Mouse (Mus musculus) kidney, adult 11 months (tissue): ENCODE results near the gene Pnpla2.
A peak's percentile ranks its signal among the peaks of the same experiment; 100 is the strongest.
"Not testable (repeated sequence)": the region's sequence is repeated elsewhere in the genome, so short reads cannot be mapped to it uniquely, and the experiment has no call there.

Source experiments
- DNase-seq: peaks from one replicate; pipeline ENCODE4 v3.0.0; 2022

The Pnpla2 gene

GRCm38 (mm10) chr7:141432186-141432611 is 22.8 kb upstream of the Pnpla2 start:
- peak; percentile 59 for DNase-seq

DNA sequence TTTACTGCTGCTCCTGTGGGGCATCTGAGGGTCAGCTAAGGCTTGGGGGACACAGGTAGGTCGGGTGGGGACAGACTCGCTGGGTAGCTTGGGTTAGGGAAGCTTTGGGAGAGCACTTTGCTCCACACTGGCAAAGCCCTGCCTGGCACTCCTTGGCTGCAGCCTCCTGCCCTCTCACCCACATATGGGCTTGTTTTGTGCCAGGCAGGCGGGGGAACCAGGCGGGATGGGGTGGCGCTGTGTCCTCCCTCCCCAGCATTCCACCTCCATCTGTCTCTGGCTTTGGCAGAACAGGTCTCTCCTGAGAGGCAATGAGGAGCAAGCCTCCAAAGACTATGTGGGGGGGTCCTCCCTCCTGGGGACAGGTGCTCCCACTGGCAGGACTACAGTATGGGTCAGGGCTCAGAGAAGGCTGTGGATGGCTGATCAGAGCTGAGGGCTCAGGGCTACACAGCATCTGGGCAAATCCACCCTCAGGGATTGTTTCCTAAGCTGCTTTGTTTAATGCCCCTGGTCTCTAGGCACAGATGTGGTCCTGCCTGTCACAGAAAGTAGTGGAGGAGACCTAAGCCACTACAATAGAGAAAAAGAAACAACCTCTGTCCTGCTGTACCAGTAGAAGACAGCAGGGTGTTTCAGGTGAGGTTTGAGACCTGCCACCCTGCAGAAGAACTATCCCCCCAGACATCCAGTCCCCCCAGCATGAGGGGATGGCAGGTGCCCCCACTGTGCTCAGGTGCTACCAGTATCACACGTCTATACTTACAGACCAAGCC is 22.1 kb upstream of the Pnpla2 start:
- peak; percentile 82 for DNase-seq

- DNase-seq, result no peak
Measured at GRCm38 (mm10) chr7:141433517-141434400, 21.2 kb upstream of the Pnpla2 start.

GRCm38 (mm10) chr7:141434464-141434863 is 20.5 kb upstream of the Pnpla2 start:
- peak; percentile 54 for DNase-seq

DNA sequence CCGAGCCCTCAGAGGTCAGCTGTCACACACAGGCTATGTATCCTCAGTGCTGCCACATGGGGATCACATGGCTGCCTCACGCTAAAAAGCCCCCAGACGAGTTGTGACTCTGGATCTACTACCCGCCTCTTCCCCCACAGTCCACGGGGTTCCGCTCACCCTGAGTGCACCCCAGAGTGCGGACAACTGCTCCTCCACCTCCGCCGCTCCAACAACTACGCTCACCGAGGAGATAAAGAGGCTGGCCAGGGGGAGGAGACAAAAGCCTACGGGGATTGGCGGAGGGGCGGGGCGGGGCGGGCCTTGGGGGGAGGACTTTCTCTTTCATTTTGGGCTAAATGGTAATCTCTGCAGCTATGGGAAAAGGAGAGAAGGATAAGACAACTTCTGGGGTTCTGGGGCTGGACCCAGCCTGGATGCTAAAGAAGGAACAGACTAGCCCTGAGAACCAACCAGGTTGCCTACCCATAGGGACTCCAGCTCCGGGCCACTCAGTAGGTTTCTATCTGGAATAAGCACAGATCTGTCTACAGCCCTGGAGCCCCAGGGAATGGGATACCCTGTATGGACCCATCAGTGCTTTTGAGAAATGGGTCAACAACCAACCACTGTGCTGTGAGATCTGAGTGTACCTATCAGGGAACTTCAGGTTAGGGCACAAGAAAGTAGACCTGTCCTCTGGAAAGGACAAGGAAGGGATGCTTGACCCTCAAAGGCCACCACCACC is 19.7 kb upstream of the Pnpla2 start:
- DNase-seq, result no peak

DNA sequence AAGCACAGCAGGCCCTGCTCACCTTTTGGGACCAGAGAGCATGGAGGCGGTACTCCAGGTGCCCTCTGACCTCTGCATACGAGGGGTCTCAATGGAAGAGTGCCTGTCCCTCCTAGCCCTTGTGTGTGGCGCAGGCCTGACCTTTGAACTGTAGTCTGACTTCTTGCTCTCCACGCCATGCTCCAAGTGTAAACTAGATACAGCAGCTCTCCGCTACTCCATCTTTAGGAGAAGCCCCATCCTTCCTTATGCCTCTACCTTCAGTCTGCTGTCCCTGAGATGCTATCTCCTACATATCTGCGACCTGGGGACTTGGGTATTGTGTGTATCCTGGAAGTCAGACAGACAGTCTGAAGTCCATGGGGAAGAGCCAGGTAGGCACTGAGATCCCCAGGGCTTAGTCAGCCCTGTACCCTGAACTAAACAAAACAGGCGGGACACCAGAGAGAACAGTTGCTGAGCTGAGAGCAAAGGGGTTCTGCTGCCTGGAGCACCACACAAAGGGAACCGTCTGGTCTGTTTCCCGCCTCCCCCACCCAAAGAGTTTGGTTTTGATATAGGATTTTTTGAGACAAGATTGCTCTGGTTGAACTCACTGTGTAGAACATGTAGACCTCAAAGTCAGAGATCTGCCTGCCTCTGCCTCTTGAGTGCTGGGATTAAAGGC is 19.0 kb upstream of the Pnpla2 start:
- DNase-seq, result no peak

DNA sequence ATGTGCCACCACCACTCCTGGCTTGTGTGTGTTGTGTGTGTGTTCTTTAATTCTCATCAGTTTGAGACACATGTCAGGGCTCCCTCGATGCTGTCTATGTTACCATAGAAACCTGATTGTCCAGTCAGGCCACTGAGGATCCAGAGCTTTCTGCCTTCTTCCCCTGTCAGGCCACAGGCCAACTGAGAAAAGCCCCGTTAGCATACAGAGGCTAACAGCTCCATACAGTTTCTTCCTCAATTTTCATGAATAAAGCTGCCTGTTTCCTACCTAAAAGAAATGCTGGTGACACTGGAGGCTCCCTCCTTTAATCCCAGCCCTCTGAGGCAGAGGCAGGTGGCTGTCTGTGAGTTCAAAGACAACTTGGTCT is 18.5 kb upstream of the Pnpla2 start:
- DNase-seq, result no peak

DNA sequence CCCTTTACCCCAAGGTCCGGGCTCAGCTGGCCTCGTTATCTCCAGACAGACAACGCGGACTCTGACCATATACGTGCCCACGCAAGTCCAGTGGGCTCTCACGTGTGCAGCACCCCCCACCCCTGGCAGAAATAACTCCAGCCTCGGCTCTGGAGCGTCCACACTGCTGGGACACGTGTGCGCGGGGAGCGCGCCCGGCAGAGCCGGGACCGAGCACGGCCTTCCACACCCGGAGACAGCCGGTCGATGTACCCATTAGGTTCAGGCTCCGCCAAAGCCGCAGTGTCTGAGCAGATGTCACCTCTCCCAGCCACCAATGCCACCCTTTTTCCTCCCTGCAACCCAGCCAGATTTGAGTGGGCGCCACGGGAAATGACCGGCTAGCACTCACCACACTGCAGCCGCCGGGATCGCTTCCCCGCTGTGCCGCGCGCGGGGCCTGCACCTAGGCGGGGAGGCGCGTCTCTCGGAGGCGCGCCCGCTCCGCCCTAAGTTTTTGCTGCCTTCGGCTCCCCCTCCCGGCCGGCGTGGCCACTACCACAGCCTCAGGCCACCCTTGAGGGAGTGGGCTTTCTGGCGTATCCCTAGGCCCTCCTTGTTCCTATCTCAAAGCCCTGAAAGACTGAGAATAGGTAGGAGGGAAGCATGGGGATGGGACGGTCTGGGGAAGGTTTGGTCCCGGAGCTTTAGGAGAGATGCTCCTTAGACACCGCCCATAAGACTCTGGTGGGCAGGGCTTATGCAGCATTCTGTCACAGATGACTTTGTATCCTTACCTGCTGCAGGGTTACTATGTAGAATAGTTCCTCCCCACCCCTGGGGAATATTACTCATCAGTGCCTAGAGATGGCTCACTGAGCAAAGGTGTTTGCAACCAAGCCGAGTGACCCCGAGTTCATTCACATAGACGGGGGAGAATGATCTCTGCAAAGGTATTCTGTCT is 17.5 kb upstream of the Pnpla2 start, which contains the start of gene Slc25a22:
Gene Slc25a22, minus strand, starts transcription at position 715 of the 943 bp plus-strand sequence.
- DNase-seq, result peak; percentile 68

GRCm38 (mm10) chr7:141438201-141438968 is 16.6 kb upstream of the Pnpla2 start:
- DNase-seq, result no peak

- DNase-seq, result no peak
Measured at GRCm38 (mm10) chr7:141439140-141439679, 15.8 kb upstream of the Pnpla2 start.

- DNase-seq, result no peak
Measured at GRCm38 (mm10) chr7:141439811-141440210, 15.2 kb upstream of the Pnpla2 start.

GRCm38 (mm10) chr7:141440613-141441012 is 14.4 kb upstream of the Pnpla2 start:
- DNase-seq, result peak; percentile 54

DNA sequence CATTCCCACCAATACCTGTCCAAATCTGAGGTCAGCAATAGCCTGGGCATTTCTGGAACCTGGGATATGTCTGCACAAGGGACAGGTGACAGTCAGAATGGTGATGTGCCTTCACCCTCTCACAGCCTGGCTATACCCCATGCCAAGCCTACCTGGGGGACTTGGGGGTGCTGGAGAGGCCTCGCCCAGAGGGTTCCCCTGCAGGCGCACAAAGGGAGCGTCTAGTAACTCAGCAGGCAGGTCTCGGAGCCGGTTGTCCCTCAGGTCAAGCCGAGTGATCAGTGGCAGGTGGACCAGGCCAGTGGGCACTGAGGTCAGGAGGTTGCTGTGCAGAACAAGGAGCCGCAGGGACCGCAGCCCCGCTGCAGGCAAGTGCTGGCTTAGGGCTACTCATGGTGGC is 13.5 kb upstream of the Pnpla2 start:
- DNase-seq, result no peak

- DNase-seq, result no peak
Measured at GRCm38 (mm10) chr7:141442199-141442598, 12.8 kb upstream of the Pnpla2 start.

DNA sequence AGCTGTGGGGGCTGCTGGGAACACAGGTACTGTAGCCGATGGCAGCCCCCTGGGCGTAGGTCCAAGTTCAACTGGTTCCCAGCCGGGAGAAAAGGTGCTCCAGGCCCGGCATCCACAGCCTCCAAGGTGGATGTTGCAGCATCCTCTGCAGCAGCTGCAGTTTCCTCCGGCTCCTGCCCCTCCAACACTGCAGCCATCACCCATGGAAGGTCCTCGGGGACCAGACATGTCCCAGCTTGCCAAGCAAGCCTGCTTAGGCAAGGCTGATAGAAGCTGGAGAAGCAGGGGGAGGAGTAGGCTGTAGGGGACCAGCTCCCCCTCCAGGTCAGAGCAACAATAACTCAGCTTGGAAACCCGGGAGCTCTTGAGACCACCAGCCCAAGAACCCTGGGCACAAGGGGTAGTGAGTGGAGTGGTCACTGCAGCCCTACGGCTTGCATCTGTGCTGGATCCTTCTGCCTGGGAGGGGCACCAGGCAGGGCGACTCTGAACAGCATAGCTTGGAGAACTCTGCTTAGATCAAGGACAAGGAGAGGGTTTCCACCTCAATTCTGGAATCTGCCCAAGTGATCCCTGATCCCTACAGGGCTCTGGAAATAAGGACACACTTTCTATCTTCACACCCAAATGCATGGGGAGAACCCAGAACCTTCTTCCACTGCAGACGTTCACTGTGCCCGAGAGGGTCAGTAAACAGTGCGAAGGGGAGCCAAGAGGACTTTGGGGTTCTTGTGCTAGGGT is 11.7 kb upstream of the Pnpla2 start:
- DNase-seq, result peak; percentile 25

DNA sequence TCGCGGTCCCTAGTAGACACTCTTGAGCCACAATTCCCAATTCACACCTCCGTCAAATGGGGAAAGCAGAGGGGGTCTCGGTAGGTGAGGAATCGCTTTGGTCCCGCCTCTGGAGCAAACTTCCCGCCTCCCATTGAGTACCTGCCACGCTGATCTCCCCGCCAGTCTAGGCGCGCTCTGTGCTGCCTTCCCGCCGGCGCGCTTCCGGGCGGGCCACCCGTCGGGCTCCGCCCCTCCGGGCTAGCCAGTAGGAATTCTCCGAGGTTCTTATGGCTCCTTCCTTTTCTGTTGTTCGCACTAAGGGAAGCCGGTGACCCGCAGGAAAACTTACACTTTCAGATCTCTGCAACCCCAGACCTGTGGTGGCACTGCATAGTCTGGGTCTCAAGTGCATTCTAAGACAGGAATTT is 11.2 kb upstream of the Pnpla2 start, which contains the start of gene Pidd1:
Gene Pidd1, minus strand, starts transcription at position 198 of the 410 bp plus-strand sequence.
- peak; percentile 69 for DNase-seq

DNA sequence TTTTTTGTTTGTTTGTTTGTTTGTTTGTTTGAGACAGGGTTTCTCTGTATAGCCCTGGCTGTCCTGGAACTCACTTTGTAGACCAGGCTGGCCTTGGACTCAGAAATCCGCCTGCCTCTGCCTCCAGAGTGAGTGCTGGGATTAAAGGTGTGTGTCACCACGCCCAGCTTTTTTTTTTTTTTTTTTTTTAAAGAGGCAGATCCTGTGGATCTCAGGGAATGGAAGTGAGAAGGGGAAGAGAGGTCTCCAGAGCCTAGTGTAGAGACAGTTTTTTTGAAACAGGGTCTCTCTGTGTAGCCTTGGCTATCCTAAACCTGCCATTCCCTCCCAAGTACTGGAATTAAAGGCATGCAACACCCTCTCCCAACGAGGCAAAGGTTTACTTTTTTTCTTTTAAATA is 8.6 kb upstream of the Pnpla2 start:
- not testable (repeated sequence) for DNase-seq

DNA sequence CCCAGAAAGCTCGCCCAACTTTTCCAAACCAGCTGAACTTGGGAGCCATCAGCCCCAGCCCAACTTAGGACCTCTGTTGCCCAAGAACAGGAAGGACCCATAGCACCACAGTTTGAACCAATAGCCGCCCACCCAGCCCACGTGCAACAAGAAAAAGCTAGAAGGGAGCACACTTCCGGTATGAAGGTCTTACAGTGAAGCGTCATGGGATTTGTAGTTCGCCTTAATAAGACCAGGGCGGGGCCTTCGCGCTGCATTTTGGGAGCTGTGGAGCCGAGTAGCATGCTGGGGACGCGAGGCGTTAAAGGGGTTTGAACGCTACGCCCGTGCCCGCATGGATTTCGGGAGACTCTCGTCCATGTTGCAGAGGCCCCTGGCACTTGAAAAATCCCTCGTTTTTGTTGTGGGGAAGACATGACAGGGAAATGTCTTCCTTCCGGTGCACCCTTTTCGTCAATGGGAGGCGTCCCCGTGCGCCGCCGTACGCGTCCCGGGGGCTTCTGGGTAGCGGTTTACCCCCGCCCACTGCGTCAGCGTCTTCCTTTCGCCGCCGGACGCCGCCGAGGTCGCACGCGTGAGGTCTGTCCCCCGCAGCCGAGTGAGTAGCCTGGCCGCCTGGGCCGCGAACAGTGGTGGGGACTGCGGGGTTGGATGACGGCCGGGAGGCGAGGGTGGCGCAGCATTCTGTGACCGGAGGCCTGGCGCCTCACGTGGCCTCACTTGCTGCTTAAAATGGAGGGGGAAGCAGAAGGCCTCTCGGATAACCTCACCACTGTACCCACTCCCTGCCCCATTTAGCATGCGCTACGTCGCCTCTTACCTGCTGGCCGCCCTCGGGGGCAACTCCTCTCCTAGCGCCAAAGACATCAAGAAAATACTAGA is 7.6 kb upstream of the Pnpla2 start, which contains the start of gene Rplp2:
Gene Rplp2, plus strand, starts transcription at position 261 of the 882 bp plus-strand sequence.
- DNase-seq, result peak; percentile 94
